Mouse (Mus musculus): ENCODE measurements around the gene Cngb1. TPM values are rescaled to one million over a fixed set of nuclear protein-coding genes. Genes with fewer than 3 reads are reported as not detected.

Cngb1 gene
- polyA plus RNA-seq (2012; rRNA removed), result 0.46 and 0.78 TPM in 2 replicates

- no peak for DNase-seq (ENCODE audit: extremely low spot score in 1 of 2, low spot score in 1 of 2)
These were observed at the start of gene Cngb1 for GRCm38 (mm10) chr8:95306431-95306830. Gene Cngb1, minus strand, starts transcription at chr8:95306585.

- DNase-seq (ENCODE audit: extremely low spot score in 1 of 2, low spot score in 1 of 2), result no peak
These were observed 48.2 kb upstream of the Cngb1 start for GRCm38 (mm10) chr8:95354606-95355005.

- DNase-seq (ENCODE audit: extremely low spot score in 1 of 2, low spot score in 1 of 2), result no peak
These were observed 46.8 kb upstream of the Cngb1 start for GRCm38 (mm10) chr8:95352871-95353866.

GRCm38 (mm10) chr8:95352151-95352870 is 45.9 kb upstream of the Cngb1 start, which contains the start of gene Mmp15:
Gene Mmp15, plus strand, starts transcription at chr8:95352268.
- peak in 1 of 2 experiments; percentile 66 for DNase-seq (ENCODE audit: extremely low spot score in 1 of 2, low spot score in 1 of 2)

- no peak for DNase-seq (ENCODE audit: extremely low spot score in 1 of 2, low spot score in 1 of 2)
These were observed 45.1 kb upstream of the Cngb1 start for GRCm38 (mm10) chr8:95351461-95351860.

- peak; percentile 80 to 88 for DNase-seq (ENCODE audit: extremely low spot score in 1 of 2, low spot score in 1 of 2)
These were observed 42.6 kb upstream of the Cngb1 start for GRCm38 (mm10) chr8:95348811-95349630.

GRCm38 (mm10) chr8:95348356-95348755 is 42.0 kb upstream of the Cngb1 start:
- no peak for DNase-seq (ENCODE audit: extremely low spot score in 1 of 2, low spot score in 1 of 2)

- DNase-seq (ENCODE audit: extremely low spot score in 1 of 2, low spot score in 1 of 2), result peak; percentile 58 to 91
These were observed 40.5 kb upstream of the Cngb1 start for GRCm38 (mm10) chr8:95346643-95347545.

- DNase-seq (ENCODE audit: extremely low spot score in 1 of 2, low spot score in 1 of 2), result no peak
These were observed 38.3 kb upstream of the Cngb1 start for GRCm38 (mm10) chr8:95344668-95345067.

GRCm38 (mm10) chr8:95341721-95342120 is 35.3 kb upstream of the Cngb1 start:
- DNase-seq (ENCODE audit: extremely low spot score in 1 of 2, low spot score in 1 of 2), result no peak

- DNase-seq (ENCODE audit: extremely low spot score in 1 of 2, low spot score in 1 of 2), result no peak
These were observed 30.0 kb upstream of the Cngb1 start for GRCm38 (mm10) chr8:95336363-95336762.

GRCm38 (mm10) chr8:95335706-95336105 is 29.3 kb upstream of the Cngb1 start:
- DNase-seq (ENCODE audit: extremely low spot score in 1 of 2, low spot score in 1 of 2), result no peak

GRCm38 (mm10) chr8:95332437-95333199 is 26.2 kb upstream of the Cngb1 start:
- DNase-seq (ENCODE audit: extremely low spot score in 1 of 2, low spot score in 1 of 2), result no peak

- DNase-seq (ENCODE audit: extremely low spot score in 1 of 2, low spot score in 1 of 2), result peak; percentile 85 to 92
These were observed 25.5 kb upstream of the Cngb1 start, which contains the start of the genes Zfp319 and Usb1 for GRCm38 (mm10) chr8:95331720-95332436. Gene Zfp319, minus strand, starts transcription at chr8:95331950. Gene Usb1, plus strand, starts transcription at chr8:95332284.

- peak in 1 of 2 experiments; percentile 33 for DNase-seq (ENCODE audit: extremely low spot score in 1 of 2, low spot score in 1 of 2)
These were observed 24.9 kb upstream of the Cngb1 start for GRCm38 (mm10) chr8:95331156-95331719.

GRCm38 (mm10) chr8:95330367-95330766 is 24.0 kb upstream of the Cngb1 start:
- DNase-seq (ENCODE audit: extremely low spot score in 1 of 2, low spot score in 1 of 2), result no peak

GRCm38 (mm10) chr8:95327866-95328465 is 21.6 kb upstream of the Cngb1 start:
- DNase-seq (ENCODE audit: extremely low spot score in 1 of 2, low spot score in 1 of 2), result no peak

Data from frontal cortex, adult 2 months (tissue).